Mouse (Mus musculus) MEL (cell line): Measurements from ENCODE around the gene Gemin2. TPM values are rescaled to one million over a fixed set of nuclear protein-coding genes. Genes with fewer than 3 reads are reported as not detected.
A peak's percentile ranks its signal among the peaks of the same experiment; 100 is the strongest.

Source experiments
- DNase-seq: peaks from one replicate; pipeline ENCODE4 v3.0.0; 2011; ENCODE audit warnings: low read depth, low spot score
- H3K27ac ChIP-seq: 2 replicates; pipeline ENCODE4 v1.5.1; 2012; ENCODE audit warnings: low read depth, mild to moderate bottlenecking, control low read depth, low read length, moderate library complexity; ENCODE audit not compliant: control insufficient read depth
- H3K27me3 ChIP-seq, 2 experiments: fragments of 150-350 bp in 1 of 2; sonication (generic) in 1 of 2; 2 replicates each; pipeline ENCODE4 v1.6.1; 2012; ENCODE audit warnings: low read length in 2 of 2, mild to moderate bottlenecking in 2 of 2, improper control_type of control experiment in 1 of 2, moderate library complexity in 1 of 2; ENCODE audit not compliant: insufficient read depth in 2 of 2, control insufficient read depth in 1 of 2
- H3K36me3 ChIP-seq, 2 experiments: 2 replicates each; pipeline ENCODE4 v1.6.1; 2012 to 2014; ENCODE audit warnings: low read length in 2 of 2, improper control_type of control experiment in 1 of 2, inconsistent platforms in 1 of 2, mild to moderate bottlenecking in 1 of 2; ENCODE audit not compliant: insufficient read depth in 2 of 2, control insufficient read depth in 1 of 2
- H3K4me1 ChIP-seq, 2 experiments: fragments of 150-350 bp in 1 of 2; sonication (generic) in 1 of 2; 2 replicates each; pipeline ENCODE4 v1.6.1; 2012; ENCODE audit warnings: low read length in 2 of 2, improper control_type of control experiment in 1 of 2, mild to moderate bottlenecking in 1 of 2; ENCODE audit not compliant: insufficient read depth in 2 of 2, control insufficient read depth in 1 of 2
- H3K4me3 ChIP-seq, 2 experiments: fragments of 150-350 bp in 1 of 2; sonication (generic) in 1 of 2; 2 replicates each; pipeline ENCODE4 v1.5.1; 2012; ENCODE audit warnings: low read depth in 2 of 2, low read length in 2 of 2, mild to moderate bottlenecking in 2 of 2, moderate library complexity in 2 of 2, control low read depth in 1 of 2, improper control_type of control experiment in 1 of 2; ENCODE audit not compliant: control insufficient read depth in 1 of 2, insufficient read depth in 1 of 2
- H3K79me2 ChIP-seq: 2 replicates; pipeline ENCODE4 v1.6.1; 2012; ENCODE audit warnings: mild to moderate bottlenecking, low read length, moderate library complexity; ENCODE audit not compliant: control insufficient read depth, poor library complexity, insufficient read depth
- H3K9ac ChIP-seq: 2 replicates; pipeline ENCODE4 v1.6.1; 2012; ENCODE audit warnings: low read depth, mild to moderate bottlenecking, control low read depth, low read length, moderate library complexity; ENCODE audit not compliant: control insufficient read depth, poor library complexity, severe bottlenecking
- H3K9me3 ChIP-seq: fragments of 150-350 bp; sonication (generic); replicated peaks from 2 replicates; pipeline ENCODE4 v1.6.1; 2012; ENCODE audit warnings: mild to moderate bottlenecking, low read length, improper control_type of control experiment, moderate library complexity; ENCODE audit not compliant: insufficient read depth
- BHLHE40 ChIP-seq: IDR thresholded peaks from 2 replicates; pipeline ENCODE4 v1.6.1; 2012; ENCODE audit warnings: low read depth, mild to moderate bottlenecking, inconsistent platforms, low read length, improper control_type of control experiment, borderline replicate concordance
- CHD1 ChIP-seq: IDR thresholded peaks from 2 replicates; pipeline ENCODE4 v1.6.1; 2012; ENCODE audit warnings: low read depth, mild to moderate bottlenecking, inconsistent platforms, low read length, improper control_type of control experiment
- CHD2 ChIP-seq: IDR thresholded peaks from 2 replicates; pipeline ENCODE4 v1.6.1; 2011; ENCODE audit warnings: low read length, improper control_type of control experiment
- CTCF ChIP-seq, 3 experiments: IDR thresholded peaks in 2 of 3; conservative IDR thresholded peaks in 1 of 3; 2 replicates each; pipeline ENCODE4 v1.5.1; 2011 to 2012; ENCODE audit warnings: low read length in 3 of 3, low read depth in 2 of 3, mild to moderate bottlenecking in 2 of 3, improper control_type of control experiment in 1 of 3, inconsistent platforms in 1 of 3, mixed read lengths in 1 of 3, moderate library complexity in 1 of 3; ENCODE audit not compliant: control insufficient read depth in 1 of 3, insufficient read depth in 1 of 3, poor library complexity in 1 of 3, severe bottlenecking in 1 of 3
- E2F4 ChIP-seq: IDR thresholded peaks from 2 replicates; pipeline ENCODE4 v1.6.1; 2011; ENCODE audit warnings: low read depth, low read length, improper control_type of control experiment, borderline replicate concordance
- ELF1 ChIP-seq: IDR thresholded peaks from 2 replicates; pipeline ENCODE4 v1.6.1; 2014; ENCODE audit warnings: low read depth, mild to moderate bottlenecking, inconsistent platforms, low read length, improper control_type of control experiment, moderate library complexity
- ETS1 ChIP-seq: IDR thresholded peaks from 2 replicates; pipeline ENCODE4 v1.6.1; 2012; ENCODE audit warnings: low read depth, mild to moderate bottlenecking, inconsistent platforms, low read length, improper control_type of control experiment, moderate library complexity
- GATA1 ChIP-seq: IDR thresholded peaks from 2 replicates; pipeline ENCODE4 v1.6.1; 2011; ENCODE audit warnings: low read depth, low read length, improper control_type of control experiment
- HCFC1 ChIP-seq: IDR thresholded peaks from 2 replicates; pipeline ENCODE4 v1.6.1; 2012; ENCODE audit warnings: low read depth, mild to moderate bottlenecking, inconsistent platforms, low read length, improper control_type of control experiment, moderate library complexity
- JUND ChIP-seq: IDR thresholded peaks from 2 replicates; pipeline ENCODE4 v1.6.1; 2011; ENCODE audit warnings: low read depth, mild to moderate bottlenecking, improper control_type of control experiment, low read length
- KAT2A ChIP-seq: conservative IDR thresholded peaks from 2 replicates; pipeline ENCODE4 v1.6.1; 2012; ENCODE audit warnings: low read depth, low read length, improper control_type of control experiment, inconsistent platforms
- MAZ ChIP-seq: IDR thresholded peaks from 2 replicates; pipeline ENCODE4 v1.6.1; 2012; ENCODE audit warnings: low read depth, mild to moderate bottlenecking, inconsistent platforms, low read length, improper control_type of control experiment
- MEF2A ChIP-seq: IDR thresholded peaks from 2 replicates; pipeline ENCODE4 v1.6.1; 2014; ENCODE audit warnings: low read depth, mild to moderate bottlenecking, inconsistent platforms, low read length, improper control_type of control experiment; ENCODE audit not compliant: poor library complexity, insufficient replicate concordance, severe bottlenecking; ENCODE audit errors: extremely low read depth
- MXI1 ChIP-seq: IDR thresholded peaks from 2 replicates; pipeline ENCODE4 v1.6.1; 2011; ENCODE audit warnings: mild to moderate bottlenecking, low read depth, low read length, improper control_type of control experiment
- MYB ChIP-seq: IDR thresholded peaks from 2 replicates; pipeline ENCODE4 v1.6.1; 2011; ENCODE audit warnings: mild to moderate bottlenecking, low read depth, low read length, improper control_type of control experiment
- NELFE ChIP-seq: IDR thresholded peaks from 2 replicates; pipeline ENCODE4 v1.6.1; 2011; ENCODE audit warnings: low read depth, low read length, improper control_type of control experiment
- NRF1 ChIP-seq: IDR thresholded peaks from 2 replicates; pipeline ENCODE4 v1.6.1; 2014; ENCODE audit warnings: low read depth, mild to moderate bottlenecking, inconsistent platforms, low read length, improper control_type of control experiment, moderate library complexity; ENCODE audit not compliant: poor library complexity, insufficient read depth, severe bottlenecking
- POLR2A ChIP-seq, 2 experiments: IDR thresholded peaks; 2 replicates each; pipeline ENCODE4 v1.6.1; 2011 to 2012; ENCODE audit warnings: low read length in 2 of 2, mild to moderate bottlenecking in 2 of 2, control low read depth in 1 of 2, improper control_type of control experiment in 1 of 2, low read depth in 1 of 2, moderate library complexity in 1 of 2; ENCODE audit not compliant: control insufficient read depth in 1 of 2, insufficient read depth in 1 of 2, poor library complexity in 1 of 2
- POLR2AphosphoS2 ChIP-seq: IDR thresholded peaks from 2 replicates; pipeline ENCODE4 v1.6.1; 2011; ENCODE audit warnings: low read length, improper control_type of control experiment
- RAD21 ChIP-seq: IDR thresholded peaks from 2 replicates; pipeline ENCODE4 v1.6.1; 2011; ENCODE audit warnings: mild to moderate bottlenecking, low read depth, low read length, improper control_type of control experiment
- SIN3A ChIP-seq: IDR thresholded peaks from 2 replicates; pipeline ENCODE4 v1.6.1; 2012; ENCODE audit warnings: low read length, improper control_type of control experiment, inconsistent platforms
- SMC3 ChIP-seq: IDR thresholded peaks from 2 replicates; pipeline ENCODE4 v1.6.1; 2011; ENCODE audit warnings: low read depth, low read length, improper control_type of control experiment
- UBTF ChIP-seq: IDR thresholded peaks from 2 replicates; pipeline ENCODE4 v1.6.1; 2012; ENCODE audit warnings: low read depth, mild to moderate bottlenecking, inconsistent platforms, low read length, improper control_type of control experiment, moderate library complexity, borderline replicate concordance; ENCODE audit not compliant: insufficient read depth
- USF1 ChIP-seq: IDR thresholded peaks from 2 replicates; pipeline ENCODE4 v1.6.1; 2014; ENCODE audit warnings: low read depth, mild to moderate bottlenecking, inconsistent platforms, low read length, improper control_type of control experiment, moderate library complexity
- USF2 ChIP-seq, 2 experiments: IDR thresholded peaks; 2 replicates each; pipeline ENCODE4 v1.6.1; 2011 to 2012; ENCODE audit warnings: improper control_type of control experiment in 2 of 2, low read length in 2 of 2, borderline replicate concordance in 1 of 2, inconsistent platforms in 1 of 2, low read depth in 1 of 2, mild to moderate bottlenecking in 1 of 2; ENCODE audit not compliant: insufficient read depth in 1 of 2
- ZC3H11A ChIP-seq: IDR thresholded peaks from 2 replicates; pipeline ENCODE4 v1.6.1; 2012; ENCODE audit warnings: low read depth, mild to moderate bottlenecking, inconsistent platforms, low read length, improper control_type of control experiment
- ZMIZ1 ChIP-seq: IDR thresholded peaks from 2 replicates; pipeline ENCODE4 v1.6.1; 2012; ENCODE audit warnings: low read depth, mild to moderate bottlenecking, inconsistent platforms, low read length, improper control_type of control experiment, moderate library complexity
- polyA plus RNA-seq, 2 experiments: library from polyadenylated mRNA; stranded (reverse) in 1 of 2; unstranded in 1 of 2; fragments of >175 nt in 1 of 2; fragments of >200 nt in 1 of 2; gene quantifications; 2 replicates each; pipeline versions ENCODE4 v1.2.1 to v1.2.4; 2012; ENCODE audit warnings: low replicate concordance in 2 of 2, low read depth in 1 of 2; ENCODE audit not compliant: insufficient read length in 2 of 2, insufficient read depth in 1 of 2, missing spikeins in 1 of 2
- total RNA-seq: library from RNA; depleted of rRNA; stranded (reverse); fragments of 300-350 nt; gene quantifications from 2 replicates; pipeline ENCODE4 v1.2.3, GENCODE M21; 2012

Gemin2 gene
- total and polyA plus RNA-seq, 3 experiments: 17.7 to 19.5 TPM; not detected in 1

GRCm38 (mm10) chr12:59011275-59011843 lies 1.8 kb upstream of the Gemin2 start:
- H3K36me3 ChIP-seq: peaks cover 0 to 11% of the 10 kb centered on the region in 2 experiments; a peak in 3 of 4 replicates
- TF ChIP-seq BHLHE40: no peak
- TF ChIP-seq POLR2A (IDR thresholded peaks at IDR 0.05; ENCODE audit: control insufficient read depth in 1 of 2, insufficient read depth in 1 of 2, low read depth in 1 of 2, low read length in 2 of 2, poor library complexity in 1 of 2): peak in 1 of 2 experiments; percentile 52; a peak in 1 of 4 replicates
- TF ChIP-seq SMC3: no peak
- TF ChIP-seq, all 39 proteins: peak for 1
- no peak for DNase-seq
- peaks cover 8% of the 10 kb centered on the region for H3K79me2 ChIP-seq
- H3K27me3 ChIP-seq: no peaks in the 10 kb centered on the region
- peaks cover 3 to 5% of the 10 kb centered on the region in 2 experiments; a peak in 3 of 4 replicates for H3K4me1 ChIP-seq
- no peaks in the 10 kb centered on the region for H3K9me3 ChIP-seq
- H3K9ac ChIP-seq: peak overlapping the region; percentile 67
- peak overlapping the region; percentile 8; the same call in 1 of the 2 replicates for H3K27ac ChIP-seq
- peak overlapping the region; percentile 72 to 93 for H3K4me3 ChIP-seq

GRCm38 (mm10) chr12:59011844-59012709 lies 1.1 kb upstream of the Gemin2 start, which contains the start of gene Sec23a:
Gene Sec23a (minus strand): TSS chr12:59012017.
- Histone ChIP-seq H3K4me1 (peaks cover 3 to 5% of the 10 kb centered on the region in 2 experiments; a peak in 3 of 4 replicates), H3K9me3 (no peaks in the 10 kb centered on the region), H3K27ac (peak within 1 kb of the TSS; percentile 86), H3K79me2 (peaks cover 8% of the 10 kb centered on the region), H3K36me3 (peaks cover 0 to 11% of the 10 kb centered on the region in 2 experiments; a peak in 2 of 4 replicates), H3K4me3 (peak within 1 kb of the TSS; percentile 78 to 93), H3K27me3 (no peaks in the 10 kb centered on the region), H3K9ac (peak within 1 kb of the TSS; percentile 86)
- DNase-seq: peak; percentile 98
- TF ChIP-seq UBTF (0 out of 2 replicates have a peak, but pooled peaks have one; percentile 74), ZC3H11A (no peak), MEF2A (no peak), HCFC1 (peak; percentile 83), E2F4 (0 out of 2 replicates have a peak, but pooled peaks have one; percentile 55), NELFE (peak; percentile 87), SIN3A (peak; percentile 68), MYB (no peak), CHD1 (peak; percentile 16; the same call in 1 of the 2 replicates), ETS1 (no peak; the same call in 1 of the 2 replicates), ZMIZ1 (peak; percentile 77; the same call in 1 of the 2 replicates), CHD2 (peak; percentile 59; the same call in 1 of the 2 replicates), MAZ (peak; percentile 35; the same call in 1 of the 2 replicates), ELF1 (peak; percentile 82), KAT2A (no peak; the same call in 1 of the 2 replicates), USF2 (IDR thresholded peaks at IDR 0.05; ENCODE audit: borderline replicate concordance in 1 of 2, insufficient read depth in 1 of 2, low read depth in 1 of 2, low read length in 2 of 2) (no peak), USF1 (no peak), JUND (no peak), NRF1 (0 out of 2 replicates have a peak, but pooled peaks have one; percentile 33), RAD21 (no peak), POLR2AphosphoS2 (peak; percentile 84; the same call in 1 of the 2 replicates), GATA1 (no peak), MXI1 (peak; percentile 57), CTCF (IDR thresholded peaks at IDR 0.05 in 2 of 3, conservative IDR thresholded peaks at IDR 0.05 in 1 of 3; ENCODE audit: control insufficient read depth in 1 of 3, insufficient read depth in 1 of 3, low read depth in 2 of 3, low read length in 3 of 3, poor library complexity in 1 of 3, severe bottlenecking in 1 of 3) (no peak), POLR2A (IDR thresholded peaks at IDR 0.05; ENCODE audit: control insufficient read depth in 1 of 2, insufficient read depth in 1 of 2, low read depth in 1 of 2, low read length in 2 of 2, poor library complexity in 1 of 2) (peak; percentile 6 to 87; a peak in 2 of 4 replicates)
